Mouse (Mus musculus): Measurements from ENCODE around the gene S100a3.

DNA sequence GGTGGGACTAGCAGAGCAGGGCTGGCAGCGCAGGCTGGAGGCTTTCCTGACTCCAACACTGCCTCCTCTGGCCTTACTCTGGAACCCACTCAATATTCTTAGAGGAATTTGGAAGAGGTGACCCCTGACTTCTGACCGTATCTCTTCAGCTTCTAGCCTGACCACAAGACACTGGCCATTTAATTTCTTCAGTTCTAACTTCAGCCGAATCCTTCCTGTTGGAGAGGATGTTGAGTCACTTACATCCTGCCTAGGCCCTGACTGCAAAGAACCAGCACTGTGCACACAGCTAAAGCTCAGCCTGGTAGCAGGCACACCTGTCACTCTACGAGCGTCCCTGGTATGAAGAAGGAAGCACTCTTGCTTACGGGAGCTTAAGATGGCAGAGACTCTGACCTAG is 29.0 kb downstream of the S100a3 start:
- TF ChIP-seq CTCF (IDR thresholded peaks at IDR 0.05) (no peak), EP300 (IDR thresholded peaks at IDR 0.05) (no peak)

All from lung, postnatal 0 days (tissue).